Mouse (Mus musculus): ENCODE data around the gene Lamc2. TPM values are rescaled to one million over a fixed set of nuclear protein-coding genes. Genes with fewer than 3 reads are reported as not detected.

The Lamc2 gene
- polyA plus RNA-seq, 1 experiment = 0.01 TPM

DNA sequence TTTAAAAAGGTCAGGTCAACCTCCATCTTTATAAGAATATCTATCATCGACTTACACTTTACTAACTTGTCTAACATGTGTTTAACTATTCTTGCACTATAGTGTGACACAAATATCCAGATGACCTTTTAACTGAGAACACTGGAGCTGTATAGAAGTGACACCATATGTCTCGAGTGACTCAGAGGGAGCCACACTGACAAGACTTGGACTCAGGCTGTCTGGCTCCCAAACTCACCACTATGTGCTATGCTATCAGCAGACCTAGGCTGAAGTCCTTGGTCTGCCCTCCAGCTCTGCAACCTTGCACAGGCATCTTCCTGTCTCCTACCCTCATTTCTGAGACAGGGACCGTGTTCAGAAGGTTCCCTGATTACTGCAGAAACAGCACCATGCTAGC lies 22.4 kb downstream of the Lamc2 start:
- no peak overlapping the region for H3K4me3 ChIP-seq (replicated peaks)
- no peaks in the 10 kb centered on the region for H3K9me3 ChIP-seq (ENCODE audit: control insufficient read depth, low read length)
- TF ChIP-seq GATA1 (IDR thresholded peaks at IDR 0.05; ENCODE audit: low read length) (no peak), TAL1 (IDR thresholded peaks at IDR 0.05; ENCODE audit: low read length) (no peak)
- H3K27me3 ChIP-seq (ENCODE audit: control insufficient read depth) = no peaks in the 10 kb centered on the region
- H3K4me1 ChIP-seq (ENCODE audit: control insufficient read depth) = no peaks in the 10 kb centered on the region
- H3K36me3 ChIP-seq (ENCODE audit: control insufficient read depth) = no peaks in the 10 kb centered on the region

DNA sequence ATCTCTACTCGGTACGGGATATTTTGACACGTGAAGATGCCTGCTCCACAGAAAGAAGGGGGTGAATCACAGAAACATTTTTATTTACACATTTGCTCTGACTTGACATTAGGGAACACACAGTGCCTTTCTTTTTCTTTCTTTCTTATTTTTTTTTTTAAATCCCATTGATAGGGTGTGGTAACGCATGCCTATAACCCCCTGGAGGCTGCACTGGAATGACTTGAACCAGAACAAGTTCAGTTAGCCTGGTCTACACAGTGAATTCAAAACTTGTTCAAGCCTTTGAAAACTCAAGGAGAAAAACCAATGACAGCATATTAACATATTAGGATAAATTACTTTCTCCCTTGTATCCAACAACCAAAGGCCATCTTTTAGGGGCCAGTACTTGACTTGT lies 27.1 kb downstream of the Lamc2 start:
- H3K4me1 ChIP-seq (ENCODE audit: control insufficient read depth) = no peaks in the 10 kb centered on the region
- TF ChIP-seq GATA1 (IDR thresholded peaks at IDR 0.05; ENCODE audit: low read length) (no peak), TAL1 (IDR thresholded peaks at IDR 0.05; ENCODE audit: low read length) (no peak)
- no peaks in the 10 kb centered on the region for H3K9me3 ChIP-seq (ENCODE audit: control insufficient read depth, low read length)
- H3K36me3 ChIP-seq (ENCODE audit: control insufficient read depth) = no peaks in the 10 kb centered on the region
- no peaks in the 10 kb centered on the region for H3K27me3 ChIP-seq (ENCODE audit: control insufficient read depth)
- H3K4me3 ChIP-seq (replicated peaks) = no peak overlapping the region

DNA sequence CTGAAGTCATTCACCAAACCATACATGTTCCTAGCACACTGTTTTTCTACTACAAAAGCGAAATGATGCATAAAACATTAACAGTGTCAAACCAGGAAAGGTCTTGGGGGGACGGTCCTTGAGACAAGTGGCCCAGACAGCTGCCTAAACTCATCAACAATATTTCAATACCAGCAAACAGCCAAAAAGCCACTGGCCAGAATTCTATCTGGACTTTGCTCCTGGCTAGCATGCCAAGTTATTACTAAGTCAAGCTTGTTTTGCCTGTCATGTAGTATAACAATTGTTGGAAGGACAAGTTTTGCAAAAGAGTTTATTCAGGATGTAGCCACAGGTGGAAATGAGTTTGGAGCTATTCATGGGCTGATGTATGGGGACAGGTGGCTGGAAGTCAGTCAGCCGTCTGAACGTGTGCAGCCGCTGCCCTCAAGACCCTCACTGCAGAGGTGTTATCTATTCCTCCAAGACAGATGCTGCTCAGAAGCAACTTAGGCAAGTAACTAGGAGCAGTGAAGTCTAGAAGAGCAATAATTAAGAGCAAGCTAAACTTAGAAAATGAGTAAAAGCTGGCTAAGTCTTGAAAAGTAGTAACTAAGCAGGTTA lies 29.1 kb downstream of the Lamc2 start:
- H3K4me3 ChIP-seq (replicated peaks) = no peak overlapping the region
- no peaks in the 10 kb centered on the region for H3K4me1 ChIP-seq (ENCODE audit: control insufficient read depth)
- no peak for TF ChIP-seq TAL1 (IDR thresholded peaks at IDR 0.05; ENCODE audit: low read length)
- no peak for TF ChIP-seq GATA1 (IDR thresholded peaks at IDR 0.05; ENCODE audit: low read length)
- no peaks in the 10 kb centered on the region for H3K36me3 ChIP-seq (ENCODE audit: control insufficient read depth)
- H3K27me3 ChIP-seq (ENCODE audit: control insufficient read depth) = no peaks in the 10 kb centered on the region
- no peaks in the 10 kb centered on the region for H3K9me3 ChIP-seq (ENCODE audit: control insufficient read depth, low read length)

DNA sequence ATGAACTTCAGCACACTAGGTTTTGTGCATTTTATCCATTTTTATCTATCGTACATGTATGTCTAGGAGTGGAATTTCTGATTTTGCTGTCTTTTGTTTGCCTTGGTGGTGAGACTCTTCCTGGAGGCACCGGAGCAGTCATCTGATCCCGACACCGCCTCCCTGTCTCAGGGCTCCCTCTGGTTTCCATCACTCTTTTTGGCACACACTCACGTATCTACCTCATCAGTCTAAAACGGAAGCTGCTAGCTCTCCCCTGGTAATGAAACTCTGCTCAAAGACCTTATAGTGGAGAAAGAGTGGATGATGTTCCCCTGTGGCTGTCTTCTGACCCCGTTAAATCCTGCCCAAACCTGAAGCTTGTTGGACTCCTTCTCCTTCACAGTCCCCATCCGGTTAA lies 30.9 kb downstream of the Lamc2 start:
- Histone ChIP-seq H3K36me3 (ENCODE audit: control insufficient read depth) (no peaks in the 10 kb centered on the region), H3K4me3 (replicated peaks) (no peak overlapping the region), H3K4me1 (ENCODE audit: control insufficient read depth) (no peaks in the 10 kb centered on the region), H3K27me3 (ENCODE audit: control insufficient read depth) (no peaks in the 10 kb centered on the region), H3K9me3 (ENCODE audit: control insufficient read depth, low read length) (no peaks in the 10 kb centered on the region)
- TF ChIP-seq TAL1 (IDR thresholded peaks at IDR 0.05; ENCODE audit: low read length) (no peak), GATA1 (IDR thresholded peaks at IDR 0.05; ENCODE audit: low read length) (no peak)

DNA sequence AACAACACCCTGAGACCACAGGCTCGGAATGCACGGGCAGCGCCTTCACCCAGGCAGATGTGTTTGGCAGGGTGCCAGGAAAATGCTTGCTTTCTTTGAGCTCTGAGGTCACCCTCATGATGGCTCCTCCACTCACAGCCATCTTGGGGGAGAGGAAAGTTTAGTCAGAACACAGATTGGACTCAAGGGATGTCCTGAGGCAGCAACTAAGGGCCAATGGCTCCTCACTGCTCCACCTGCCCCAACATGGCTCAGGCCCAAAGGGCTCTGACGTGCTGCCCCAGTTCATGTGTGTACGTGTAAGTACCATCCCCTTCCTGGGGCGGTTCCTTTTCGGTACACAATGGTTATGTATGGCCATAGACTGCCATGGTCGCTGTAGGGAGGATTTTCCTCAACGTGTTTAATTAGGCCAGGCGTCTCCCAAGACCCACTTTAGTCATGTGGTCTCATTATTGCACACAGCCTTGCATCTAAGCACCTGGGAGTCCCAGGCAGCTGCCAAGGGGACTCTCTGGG lies 32.6 kb downstream of the Lamc2 start:
- Histone ChIP-seq H3K4me1 (ENCODE audit: control insufficient read depth) (no peaks in the 10 kb centered on the region), H3K9me3 (ENCODE audit: control insufficient read depth, low read length) (no peaks in the 10 kb centered on the region)
- TF ChIP-seq GATA1 (IDR thresholded peaks at IDR 0.05; ENCODE audit: low read length) (no peak), TAL1 (IDR thresholded peaks at IDR 0.05; ENCODE audit: low read length) (no peak)

DNA sequence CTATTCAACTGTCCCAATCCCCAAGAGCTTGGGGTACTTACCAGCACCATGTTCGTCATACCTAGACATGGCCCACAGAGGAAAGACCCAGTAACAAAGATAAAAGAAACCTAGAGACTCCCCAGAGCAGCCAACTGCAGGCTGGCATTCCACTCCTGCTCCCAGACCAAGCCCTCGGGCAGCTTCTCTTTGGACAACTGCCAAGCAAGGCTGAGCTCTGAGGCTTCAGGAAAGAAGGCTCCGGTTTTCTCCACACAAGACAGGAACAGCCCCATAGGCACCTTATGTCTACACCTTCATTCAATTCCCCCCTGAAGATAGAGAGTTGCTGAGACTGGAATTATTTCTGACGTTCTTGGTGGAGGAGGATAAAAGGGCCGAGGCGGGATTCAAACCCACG lies 33.7 kb downstream of the Lamc2 start:
- Histone ChIP-seq H3K4me3 (replicated peaks) (no peak overlapping the region), H3K27me3 (ENCODE audit: control insufficient read depth) (no peaks in the 10 kb centered on the region), H3K36me3 (ENCODE audit: control insufficient read depth) (no peaks in the 10 kb centered on the region), H3K9me3 (ENCODE audit: control insufficient read depth, low read length) (no peaks in the 10 kb centered on the region), H3K4me1 (ENCODE audit: control insufficient read depth) (no peaks in the 10 kb centered on the region)
- TF ChIP-seq GATA1 (IDR thresholded peaks at IDR 0.05; ENCODE audit: low read length) = no peak
- no peak for TF ChIP-seq TAL1 (IDR thresholded peaks at IDR 0.05; ENCODE audit: low read length)

More for the DNA sequence above, 32.6 kb downstream of the Lamc2 start:
- Histone ChIP-seq H3K36me3 (ENCODE audit: control insufficient read depth) (no peaks in the 10 kb centered on the region), H3K4me3 (replicated peaks) (no peak overlapping the region), H3K27me3 (ENCODE audit: control insufficient read depth) (no peaks in the 10 kb centered on the region)

DNA sequence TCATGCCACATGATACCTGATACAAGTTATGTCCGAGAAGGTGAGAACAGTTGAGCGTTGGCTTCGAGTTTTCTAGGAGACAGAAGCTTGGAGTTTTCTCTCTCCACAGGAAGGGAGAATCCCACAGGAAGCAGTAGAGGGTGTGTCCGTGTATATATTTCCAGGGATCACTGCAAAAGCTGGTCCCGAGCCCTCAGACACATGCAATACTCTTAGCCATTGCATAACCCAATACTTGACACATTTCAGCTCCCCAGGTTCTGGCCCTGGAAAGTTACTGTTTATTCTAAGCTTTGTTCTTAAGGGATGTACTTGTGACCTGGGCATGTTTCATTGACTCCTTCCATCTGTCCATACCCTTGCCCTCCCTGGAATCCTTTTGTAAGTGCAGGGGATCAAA lies 40.5 kb downstream of the Lamc2 start:
- Histone ChIP-seq H3K36me3 (ENCODE audit: control insufficient read depth) (no peaks in the 10 kb centered on the region), H3K9me3 (ENCODE audit: control insufficient read depth, low read length) (no peaks in the 10 kb centered on the region), H3K4me1 (ENCODE audit: control insufficient read depth) (no peaks in the 10 kb centered on the region), H3K27me3 (ENCODE audit: control insufficient read depth) (no peaks in the 10 kb centered on the region), H3K4me3 (replicated peaks) (no peak overlapping the region)
- no peak for TF ChIP-seq GATA1 (IDR thresholded peaks at IDR 0.05; ENCODE audit: low read length)
- TF ChIP-seq TAL1 (IDR thresholded peaks at IDR 0.05; ENCODE audit: low read length) = no peak

DNA sequence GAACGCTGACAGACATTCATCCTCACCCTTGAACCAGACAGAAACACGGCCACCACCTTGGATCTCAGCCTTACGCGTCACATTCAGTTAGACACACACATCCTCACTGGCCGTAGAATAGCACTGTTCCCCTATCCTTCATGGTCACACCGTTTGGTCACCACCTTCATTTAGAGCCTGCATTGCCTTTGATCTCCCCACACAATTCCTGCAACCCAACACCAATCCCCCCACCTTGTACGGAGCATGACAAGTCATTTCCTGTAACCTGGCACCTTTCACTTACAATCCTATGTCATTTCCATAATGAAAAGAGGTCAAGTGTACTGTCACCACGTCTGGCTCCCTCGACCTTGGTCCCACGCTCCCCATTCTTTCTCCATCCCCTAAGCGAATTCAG lies 42.2 kb downstream of the Lamc2 start:
- H3K4me1 ChIP-seq (ENCODE audit: control insufficient read depth) = 0 out of 2 replicates have a peak, but pooled peaks cover 2% of the 10 kb centered on the region
- H3K9me3 ChIP-seq (ENCODE audit: control insufficient read depth, low read length) = no peaks in the 10 kb centered on the region
- no peaks in the 10 kb centered on the region for H3K27me3 ChIP-seq (ENCODE audit: control insufficient read depth)
- TF ChIP-seq GATA1 (IDR thresholded peaks at IDR 0.05; ENCODE audit: low read length) = no peak
- no peak for TF ChIP-seq TAL1 (IDR thresholded peaks at IDR 0.05; ENCODE audit: low read length)
- H3K4me3 ChIP-seq (replicated peaks) = no peak overlapping the region
- no peaks in the 10 kb centered on the region for H3K36me3 ChIP-seq (ENCODE audit: control insufficient read depth)

DNA sequence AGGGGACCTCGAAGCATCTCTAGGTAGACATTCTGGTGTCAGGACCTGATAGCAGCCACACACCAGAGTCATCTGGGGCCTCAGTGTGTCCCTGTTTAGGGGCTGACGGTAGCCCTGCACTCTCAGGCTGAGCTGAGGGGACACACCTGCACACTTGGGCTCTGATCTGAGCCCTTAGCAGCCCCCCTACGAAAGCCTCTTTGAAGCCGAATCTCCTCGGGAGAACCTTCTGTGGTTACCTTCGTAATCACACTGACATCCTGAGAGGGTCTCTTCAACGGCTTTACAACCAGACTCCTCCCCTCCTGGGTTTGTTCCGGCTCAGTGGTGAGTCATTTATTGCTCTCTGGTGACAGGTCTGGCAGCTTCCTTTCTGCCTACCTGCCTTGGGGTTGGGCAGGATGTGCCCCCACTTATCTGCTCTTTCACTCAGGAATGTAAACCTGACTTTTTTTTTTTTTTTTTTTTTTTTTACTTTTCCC lies 45.5 kb downstream of the Lamc2 start:
- Histone ChIP-seq H3K9me3 (ENCODE audit: control insufficient read depth, low read length) (no peaks in the 10 kb centered on the region), H3K4me1 (ENCODE audit: control insufficient read depth) (0 out of 2 replicates have a peak, but pooled peaks cover 2% of the 10 kb centered on the region), H3K36me3 (ENCODE audit: control insufficient read depth) (no peaks in the 10 kb centered on the region), H3K4me3 (replicated peaks) (no peak overlapping the region), H3K27me3 (ENCODE audit: control insufficient read depth) (no peaks in the 10 kb centered on the region)
- no peak for TF ChIP-seq GATA1 (IDR thresholded peaks at IDR 0.05; ENCODE audit: low read length)
- no peak for TF ChIP-seq TAL1 (IDR thresholded peaks at IDR 0.05; ENCODE audit: low read length)
